Mouse (Mus musculus) adrenal gland, adult 2 months (tissue): ENCODE results near the gene Aak1. TPM values are rescaled to one million over a fixed set of nuclear protein-coding genes. Genes with fewer than 3 reads are reported as not detected.

ENCODE experiments used
- DNase-seq: peaks from one replicate; pipeline ENCODE4 v3.0.0; 2021
- polyA plus RNA-seq: library from polyadenylated mRNA; depleted of rRNA; stranded (reverse); fragments of >200 nt; gene quantifications from 2 replicates; pipeline ENCODE4 v1.2.3, GENCODE M21; 2012
- total RNA-seq, 2 experiments: library from RNA; stranded (reverse); gene quantifications; 2 replicates each; pipeline ENCODE4 v1.2.3; 2021

The Aak1 gene
- total and polyA plus RNA-seq, 3 experiments: 30.3 to 100 (median 97.0) TPM

- no peak for DNase-seq
These were observed 37.5 kb downstream of the Aak1 start for GRCm38 (mm10) chr6:86886803-86887202.

- DNase-seq: no peak
These were observed 48.2 kb downstream of the Aak1 start for GRCm38 (mm10) chr6:86897520-86897919.

GRCm38 (mm10) chr6:86899053-86899452 is 49.7 kb downstream of the Aak1 start:
- no peak for DNase-seq

- DNase-seq: no peak
These were observed 50.6 kb downstream of the Aak1 start for GRCm38 (mm10) chr6:86899965-86900364.

- DNase-seq: no peak
These were observed 51.2 kb downstream of the Aak1 start for GRCm38 (mm10) chr6:86900546-86900945.

- DNase-seq: no peak
These were observed 56.2 kb downstream of the Aak1 start for GRCm38 (mm10) chr6:86905500-86905899.

GRCm38 (mm10) chr6:86907191-86907590 is 57.9 kb downstream of the Aak1 start:
- DNase-seq: no peak

GRCm38 (mm10) chr6:86908561-86909150 is 59.3 kb downstream of the Aak1 start:
- DNase-seq: no peak

- no peak for DNase-seq
These were observed 60.6 kb downstream of the Aak1 start for GRCm38 (mm10) chr6:86909881-86910280.

GRCm38 (mm10) chr6:86916157-86916820 is 67.0 kb downstream of the Aak1 start:
- DNase-seq: no peak

GRCm38 (mm10) chr6:86917231-86917630 is 67.9 kb downstream of the Aak1 start:
- peak; percentile 42 for DNase-seq

GRCm38 (mm10) chr6:86918058-86918835 is 68.9 kb downstream of the Aak1 start:
- peak; percentile 47 for DNase-seq

- peak; percentile 71 for DNase-seq
These were observed 72.6 kb downstream of the Aak1 start for GRCm38 (mm10) chr6:86921880-86922279.

GRCm38 (mm10) chr6:86924746-86925145 is 75.4 kb downstream of the Aak1 start:
- no peak for DNase-seq

GRCm38 (mm10) chr6:86934541-86934940 is 85.2 kb downstream of the Aak1 start:
- no peak for DNase-seq

GRCm38 (mm10) chr6:86939797-86940196 is 90.5 kb downstream of the Aak1 start:
- no peak for DNase-seq

- no peak for DNase-seq
These were observed 91.6 kb downstream of the Aak1 start for GRCm38 (mm10) chr6:86940966-86941365.

- no peak for DNase-seq
These were observed 97.8 kb downstream of the Aak1 start for GRCm38 (mm10) chr6:86947100-86947499.

- DNase-seq: no peak
These were observed 99.4 kb downstream of the Aak1 start for GRCm38 (mm10) chr6:86948746-86949145.

- DNase-seq: no peak
These were observed 100.8 kb downstream of the Aak1 start for GRCm38 (mm10) chr6:86950141-86950540.

- no peak for DNase-seq
These were observed 101.5 kb downstream of the Aak1 start for GRCm38 (mm10) chr6:86950733-86951255.

- no peak for DNase-seq
These were observed 106.4 kb downstream of the Aak1 start for GRCm38 (mm10) chr6:86955741-86956140.

GRCm38 (mm10) chr6:86956206-86956605 is 106.9 kb downstream of the Aak1 start:
- no peak for DNase-seq
